Mouse (Mus musculus): ENCODE measurements around the gene Scaf11.

- TF ChIP-seq CTCF (IDR thresholded peaks at IDR 0.05; ENCODE audit: low read depth) (no peak), EP300 (optimal IDR thresholded peaks at IDR 0.05) (no peak)
Observed at GRCm38 (mm10) chr15:96395071-96395470, 65.6 kb downstream of the Scaf11 start.
